Mouse (Mus musculus): ENCODE results near the gene Tmem267.

Gene Tmem267

DNA sequence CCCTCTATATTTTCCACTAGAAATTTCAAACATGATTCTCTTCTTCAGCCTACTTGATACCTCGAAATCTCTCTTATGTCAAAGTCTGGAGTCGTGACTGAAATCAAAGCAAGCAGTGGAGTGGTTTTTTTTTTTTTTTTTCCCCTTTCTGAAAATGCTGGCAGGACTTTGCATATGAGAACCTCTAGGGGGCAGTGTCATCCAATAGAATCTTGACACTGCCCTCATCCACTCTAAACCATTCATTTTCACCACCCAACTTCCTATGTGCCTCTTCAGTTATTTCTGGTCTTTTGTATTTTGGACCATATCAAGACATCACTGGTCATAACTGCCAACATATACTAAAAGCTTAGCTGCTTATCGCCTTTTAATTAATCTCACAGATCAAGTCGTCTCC, 152.7 kb downstream of the Tmem267 start:
- no peaks in the 10 kb centered on the region for H3K36me3 ChIP-seq (ENCODE audit: control insufficient read depth, insufficient read depth, low read length, poor library complexity, severe bottlenecking)
- DNase-seq (ENCODE audit: low read depth, low spot score), result peak; percentile 68
- no peaks in the 10 kb centered on the region for H3K27me3 ChIP-seq (ENCODE audit: control insufficient read depth, insufficient read depth, low read length, poor library complexity, severe bottlenecking)

DNA sequence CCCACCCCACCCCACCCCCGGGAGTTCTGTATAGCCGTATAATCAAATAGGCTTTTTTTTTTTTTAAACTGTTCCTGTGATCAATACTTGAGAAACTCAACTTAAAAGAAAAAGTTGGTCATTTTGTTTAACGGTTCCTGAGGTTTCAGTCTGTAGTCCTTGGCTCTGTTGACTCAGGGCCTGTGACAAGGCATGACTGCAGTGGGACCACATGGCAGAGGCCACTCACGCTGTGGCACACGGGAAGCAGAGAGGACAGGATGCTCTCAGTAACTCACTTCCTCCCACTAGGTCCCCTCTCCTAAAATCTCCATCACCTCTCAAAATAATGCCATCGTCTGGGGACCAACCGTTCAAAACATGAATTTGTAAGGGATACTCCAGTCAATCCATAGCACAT, 153.3 kb downstream of the Tmem267 start:
- no peaks in the 10 kb centered on the region for H3K27me3 ChIP-seq (ENCODE audit: control insufficient read depth, insufficient read depth, low read length, poor library complexity, severe bottlenecking)

DNA sequence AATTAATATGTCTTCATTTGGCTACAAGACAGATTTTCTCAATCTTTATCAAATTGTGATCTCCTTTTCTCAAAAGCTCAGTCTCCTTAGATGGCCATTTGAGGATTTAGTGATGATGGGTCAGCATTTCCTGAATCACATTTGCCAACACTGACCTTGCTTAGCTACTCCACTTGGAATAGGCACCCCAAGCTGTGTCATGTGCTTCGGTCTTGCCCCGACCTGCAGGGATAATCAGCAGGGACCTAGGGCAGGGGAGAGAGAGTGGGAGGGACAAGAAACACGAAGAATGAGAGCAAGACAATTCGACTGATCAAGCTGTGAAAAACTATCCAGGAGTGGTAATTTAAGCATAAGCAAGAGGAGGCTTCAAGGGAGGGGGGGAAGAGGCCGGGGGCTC, 156.9 kb downstream of the Tmem267 start:
- Histone ChIP-seq H3K36me3 (ENCODE audit: control insufficient read depth, insufficient read depth, low read length, poor library complexity, severe bottlenecking) (no peaks in the 10 kb centered on the region), H3K27me3 (ENCODE audit: control insufficient read depth, insufficient read depth, low read length, poor library complexity, severe bottlenecking) (no peaks in the 10 kb centered on the region)
- DNase-seq (ENCODE audit: low read depth, low spot score), result no peak

More for the DNA sequence above, 153.3 kb downstream of the Tmem267 start:
- no peaks in the 10 kb centered on the region for H3K36me3 ChIP-seq (ENCODE audit: control insufficient read depth, insufficient read depth, low read length, poor library complexity, severe bottlenecking)
- DNase-seq (ENCODE audit: low read depth, low spot score), result no peak

DNA sequence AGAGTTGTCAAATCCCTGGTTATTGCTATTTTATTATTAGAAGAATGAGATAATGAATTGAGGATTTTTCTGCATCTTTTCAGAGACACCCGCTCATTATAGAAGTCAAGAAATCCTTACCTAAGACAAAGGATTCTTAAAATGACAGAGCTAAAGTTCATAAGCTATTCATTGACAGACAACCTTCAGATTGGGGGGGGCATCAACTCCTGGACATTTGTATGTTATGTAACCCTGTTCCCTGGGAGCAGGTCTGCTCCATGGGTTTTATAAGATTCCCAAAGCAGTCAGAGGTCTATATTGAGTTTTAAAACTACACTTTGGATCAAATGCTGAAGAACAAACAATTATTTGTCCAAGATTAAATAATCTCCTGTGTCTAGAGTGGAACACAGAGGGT, 158.7 kb downstream of the Tmem267 start:
- no peaks in the 10 kb centered on the region for H3K27me3 ChIP-seq (ENCODE audit: control insufficient read depth, insufficient read depth, low read length, poor library complexity, severe bottlenecking)
- no peak for DNase-seq (ENCODE audit: low read depth, low spot score)
- no peaks in the 10 kb centered on the region for H3K36me3 ChIP-seq (ENCODE audit: control insufficient read depth, insufficient read depth, low read length, poor library complexity, severe bottlenecking)

DNA sequence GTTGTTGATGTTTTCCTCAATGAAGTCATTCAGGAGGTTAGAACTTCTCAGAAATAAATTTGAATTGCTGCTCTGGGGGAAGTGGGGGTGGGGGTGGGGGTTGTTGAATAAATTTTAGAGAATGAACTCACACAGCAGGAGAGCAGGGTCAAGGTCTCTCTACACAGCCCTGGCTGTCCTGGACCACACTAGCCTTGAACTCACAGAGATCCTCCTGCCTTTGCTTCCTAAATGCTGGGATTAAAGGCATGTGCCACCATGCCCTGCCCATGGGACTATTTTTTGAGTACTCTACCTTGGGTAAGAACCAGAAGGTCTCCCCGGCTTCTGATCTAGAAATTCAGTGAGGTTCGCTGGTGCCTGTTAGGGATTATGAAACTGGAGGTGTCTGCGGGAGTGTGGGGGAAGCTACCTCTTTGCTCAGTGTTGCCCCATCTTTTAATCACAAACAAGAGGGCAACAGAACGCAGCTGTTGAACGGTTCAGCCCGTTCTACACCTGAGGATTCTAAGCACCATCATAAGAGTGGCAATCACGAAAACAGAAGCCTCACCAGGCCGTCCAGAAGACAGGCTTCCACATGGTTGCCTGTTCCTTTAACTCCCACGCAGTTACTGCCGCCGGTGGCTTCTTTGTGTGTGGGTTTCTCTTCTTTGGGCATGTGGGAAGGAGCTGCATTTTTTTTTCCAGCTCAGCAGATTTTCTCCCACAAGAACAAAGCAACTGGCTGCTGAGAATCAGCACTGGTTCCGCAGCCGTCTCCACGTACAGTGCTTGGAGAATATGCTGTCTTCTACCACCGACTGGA, 161.3 kb downstream of the Tmem267 start:
- no peaks in the 10 kb centered on the region for H3K27me3 ChIP-seq (ENCODE audit: control insufficient read depth, insufficient read depth, low read length, poor library complexity, severe bottlenecking)
- DNase-seq (ENCODE audit: low read depth, low spot score), result no peak
- no peaks in the 10 kb centered on the region for H3K36me3 ChIP-seq (ENCODE audit: control insufficient read depth, insufficient read depth, low read length, poor library complexity, severe bottlenecking)

DNA sequence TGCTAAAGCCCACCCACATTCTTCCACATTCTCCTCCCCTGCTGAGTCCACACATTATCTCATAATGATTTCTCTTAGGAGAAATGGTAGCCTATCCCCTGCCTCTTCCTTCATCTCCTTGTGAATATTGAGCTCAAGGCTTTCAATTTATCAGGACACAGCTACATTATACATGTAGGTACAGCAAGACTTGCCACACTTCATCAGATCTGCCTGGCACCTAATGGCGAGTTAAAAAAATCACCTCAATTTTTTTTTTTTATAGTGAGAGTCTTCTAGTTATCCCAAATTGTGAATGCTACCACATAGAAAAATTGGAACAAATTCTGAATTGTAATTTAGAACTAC, 161.8 kb downstream of the Tmem267 start:
- Histone ChIP-seq H3K27me3 (ENCODE audit: control insufficient read depth, insufficient read depth, low read length, poor library complexity, severe bottlenecking) (no peaks in the 10 kb centered on the region), H3K36me3 (ENCODE audit: control insufficient read depth, insufficient read depth, low read length, poor library complexity, severe bottlenecking) (no peaks in the 10 kb centered on the region)
- no peak for DNase-seq (ENCODE audit: low read depth, low spot score)

DNA sequence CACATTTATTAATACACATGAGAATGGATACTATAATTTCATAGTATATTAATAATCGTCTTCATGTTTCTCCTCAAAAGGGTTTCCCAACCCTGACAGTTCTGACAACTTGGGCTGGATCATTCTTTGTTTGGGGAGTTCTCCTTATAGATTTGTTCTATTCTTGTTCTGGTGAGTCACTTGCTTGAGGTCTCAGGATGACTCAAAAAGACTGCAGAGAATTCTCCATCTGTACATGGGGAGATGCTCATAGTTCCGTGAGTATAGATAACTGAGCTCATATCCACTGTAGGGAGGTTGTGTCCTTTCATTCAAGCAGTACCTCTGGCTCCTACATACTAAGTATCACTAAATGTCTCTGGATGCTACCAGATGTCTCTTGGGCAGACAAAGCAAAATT, 166.9 kb downstream of the Tmem267 start:
- Histone ChIP-seq H3K27me3 (ENCODE audit: control insufficient read depth, insufficient read depth, low read length, poor library complexity, severe bottlenecking) (no peaks in the 10 kb centered on the region), H3K36me3 (ENCODE audit: control insufficient read depth, insufficient read depth, low read length, poor library complexity, severe bottlenecking) (no peaks in the 10 kb centered on the region)
- no peak for DNase-seq (ENCODE audit: low read depth, low spot score)

DNA sequence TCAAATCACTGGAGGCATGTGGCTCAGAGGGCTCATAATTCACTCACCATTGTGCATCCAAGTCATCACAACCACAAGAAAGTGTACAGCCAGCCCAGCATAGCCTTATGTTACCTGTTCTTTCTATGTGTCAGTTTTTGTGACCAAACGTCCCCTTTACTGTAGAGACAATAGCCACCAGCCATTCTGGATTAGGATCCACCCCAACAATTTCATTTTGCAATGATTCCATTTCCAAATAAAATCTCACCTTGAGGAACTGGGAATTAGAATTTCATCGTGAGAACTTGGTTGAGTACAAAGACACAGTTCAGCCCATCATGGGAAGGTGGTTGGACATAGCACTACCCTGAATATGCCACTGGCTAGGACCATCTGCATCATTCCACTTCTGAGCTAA, 168.4 kb downstream of the Tmem267 start:
- Histone ChIP-seq H3K36me3 (ENCODE audit: control insufficient read depth, insufficient read depth, low read length, poor library complexity, severe bottlenecking) (no peaks in the 10 kb centered on the region), H3K27me3 (ENCODE audit: control insufficient read depth, insufficient read depth, low read length, poor library complexity, severe bottlenecking) (no peaks in the 10 kb centered on the region)
- DNase-seq (ENCODE audit: low read depth, low spot score), result no peak

DNA sequence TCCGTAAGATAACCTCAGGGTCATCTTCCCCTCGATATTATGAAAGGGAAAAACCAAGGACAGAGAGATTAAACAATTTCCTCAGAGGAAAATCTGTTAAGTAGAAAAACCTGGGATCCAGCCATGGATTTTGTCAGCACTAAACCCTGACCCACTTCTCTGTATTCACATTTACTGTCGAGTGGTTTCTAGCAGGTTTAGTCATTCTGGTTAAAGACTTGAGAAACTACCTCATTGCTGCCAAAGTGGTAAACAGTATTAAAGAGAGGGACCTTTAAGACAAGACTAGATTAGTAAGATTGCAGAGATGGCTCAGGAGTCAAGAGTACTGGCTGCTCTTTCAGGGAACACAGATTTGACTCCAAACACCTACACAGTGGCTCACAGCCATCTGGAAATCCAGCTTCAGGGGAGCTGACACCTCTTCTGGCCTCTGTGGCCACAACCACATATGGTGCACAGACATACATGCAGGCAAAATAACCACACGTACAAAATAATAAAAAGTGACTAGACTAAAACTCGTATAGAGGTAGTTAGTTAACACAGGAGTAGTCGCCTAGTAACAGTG, 169.1 kb downstream of the Tmem267 start:
- DNase-seq (ENCODE audit: low read depth, low spot score), result no peak
- H3K27me3 ChIP-seq (ENCODE audit: control insufficient read depth, insufficient read depth, low read length, poor library complexity, severe bottlenecking), result no peaks in the 10 kb centered on the region

More for the DNA sequence above, 169.1 kb downstream of the Tmem267 start:
- H3K36me3 ChIP-seq (ENCODE audit: control insufficient read depth, insufficient read depth, low read length, poor library complexity, severe bottlenecking), result no peaks in the 10 kb centered on the region

All from splenic B cell, adult 2 months (primary cell).